Mouse (Mus musculus) liver, embryonic 12.5 days (tissue): ENCODE data around the gene Fank1. TPM values are rescaled to one million over a fixed set of nuclear protein-coding genes. Genes with fewer than 3 reads are reported as not detected.
"Not testable (repeated sequence)": the region's sequence is repeated elsewhere in the genome, so short reads cannot be mapped to it uniquely, and the experiment has no call there.

Experiments
- ATAC-seq: fragments of 200-750 bp; cut with Nextera tagmentation; 2 replicates; pipeline ENCODE4 v1.8.0; 2017; ENCODE audit warnings: moderate number of reproducible peaks, mild to moderate bottlenecking, moderate library complexity
- H3K27ac ChIP-seq: fragments of 300-500 bp; sonication (generic); 2 replicates; pipeline ENCODE4 v1.5.1; 2016; ENCODE audit warnings: mild to moderate bottlenecking
- H3K27me3 ChIP-seq: fragments of 300-500 bp; sonication (generic); replicated peaks from 2 replicates; pipeline ENCODE4 v1.6.1; 2016; ENCODE audit warnings: mild to moderate bottlenecking, moderate library complexity
- H3K36me3 ChIP-seq: fragments of 300-500 bp; sonication (generic); 2 replicates; pipeline ENCODE4 v1.6.1; 2016; ENCODE audit warnings: mild to moderate bottlenecking, moderate library complexity
- H3K4me1 ChIP-seq: fragments of 300-500 bp; sonication (generic); 2 replicates; pipeline ENCODE4 v1.6.1; 2016
- H3K4me2 ChIP-seq: fragments of 300-500 bp; sonication (generic); 2 replicates; pipeline ENCODE4 v1.6.1; 2016; ENCODE audit warnings: mild to moderate bottlenecking, moderate library complexity
- H3K4me3 ChIP-seq: fragments of 300-500 bp; sonication (generic); 2 replicates; pipeline ENCODE4 v1.5.1; 2016; ENCODE audit warnings: mild to moderate bottlenecking, moderate library complexity
- H3K9ac ChIP-seq: fragments of 300-500 bp; sonication (generic); 2 replicates; pipeline ENCODE4 v1.6.1; 2016; ENCODE audit warnings: mild to moderate bottlenecking, moderate library complexity
- H3K9me3 ChIP-seq: fragments of 300-500 bp; sonication (generic); replicated peaks from 2 replicates; pipeline ENCODE4 v1.6.1; 2016; ENCODE audit warnings: mild to moderate bottlenecking, moderate library complexity
- WGBS: fragments of 180-500 bp; shearing (Covaris S2); methylation state at CpG from one replicate; pipeline ENCODE4 v1.1.7; 2016; ENCODE audit not compliant: insufficient replicate concordance; 5-methylcytosine and 5-hydroxymethylcytosine counted together
- polyA plus RNA-seq: library from polyadenylated mRNA; unstranded; fragments of >200 nt; fragmentation: Nextera tagmentation; extraction: Ambion mirVana; gene quantifications from 2 replicates; pipeline ENCODE4 v1.2.1, GENCODE M21; 2016

Gene Fank1
- polyA plus RNA-seq, 1 experiment from 2014 or later: 0.10 TPM

DNA sequence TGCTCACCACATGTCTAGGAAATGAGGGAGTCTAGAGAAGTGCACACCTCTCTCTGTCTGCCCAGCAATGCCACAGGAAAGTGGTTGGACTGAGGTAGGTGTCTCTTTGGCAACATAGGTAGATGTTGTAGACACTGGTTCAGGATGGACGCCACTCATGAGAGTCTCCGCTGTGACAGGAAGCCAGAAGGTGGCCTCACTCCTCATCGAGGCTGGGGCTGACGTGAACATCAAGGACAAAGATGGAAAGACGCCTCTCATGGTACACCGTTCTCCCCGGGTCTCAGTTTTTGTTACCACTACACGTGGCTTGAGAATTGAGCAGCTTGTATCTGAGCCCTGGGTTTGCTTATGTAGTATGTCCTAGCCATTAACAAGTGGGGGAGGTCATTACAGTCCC lies 103.1 kb downstream of the Fank1 start:
- Histone ChIP-seq H3K27ac (no peak overlapping the region), H3K4me1 (no peaks in the 10 kb centered on the region), H3K27me3 (no peaks in the 10 kb centered on the region), H3K36me3 (no peaks in the 10 kb centered on the region), H3K4me2 (no peak overlapping the region), H3K4me3 (no peak overlapping the region), H3K9ac (no peak overlapping the region), H3K9me3 (no peaks in the 10 kb centered on the region)
- no peak for ATAC-seq
- 79% methylated on average over 8 of the region's 8 CpGs for WGBS

DNA sequence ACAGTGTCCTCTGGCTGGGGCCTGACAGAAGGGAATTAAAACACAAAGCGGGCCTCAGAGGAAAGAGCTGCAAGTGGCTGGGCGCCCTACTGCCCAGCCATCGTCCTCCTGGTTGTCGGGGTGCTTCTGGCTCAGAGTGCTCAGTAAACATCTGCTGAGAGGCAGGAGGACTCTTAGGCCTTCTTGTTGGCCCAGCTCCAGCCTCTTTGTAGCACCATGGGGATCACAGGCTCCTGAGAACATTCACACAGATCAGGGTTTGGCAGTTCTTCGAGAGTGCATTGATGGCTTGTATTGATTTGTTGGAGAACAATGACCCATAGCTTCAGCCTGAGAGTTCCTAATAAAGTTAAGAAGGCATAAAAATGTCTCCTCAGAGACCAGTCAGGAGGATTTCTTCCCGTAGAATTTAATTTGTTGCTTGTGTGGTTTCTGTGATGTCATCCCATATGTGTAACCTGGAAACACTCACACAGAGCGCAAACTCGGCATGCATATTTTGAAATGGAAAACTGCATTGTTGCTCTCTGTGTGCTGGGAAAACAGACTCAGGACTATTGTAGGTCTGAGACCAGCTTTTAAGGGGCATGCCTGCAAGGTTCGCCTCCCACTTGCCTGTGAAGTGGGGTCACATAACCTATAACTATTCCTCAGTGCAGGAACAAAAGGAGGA lies 108.2 kb downstream of the Fank1 start:
- not testable (repeated sequence) for H3K4me1 ChIP-seq, ATAC-seq, H3K36me3 ChIP-seq, H3K9me3 ChIP-seq, H3K9ac ChIP-seq, H3K4me3 ChIP-seq, H3K27me3 ChIP-seq, H3K4me2 ChIP-seq, H3K27ac ChIP-seq
- 80% methylated on average over 5 of the region's 9 CpGs for WGBS

DNA sequence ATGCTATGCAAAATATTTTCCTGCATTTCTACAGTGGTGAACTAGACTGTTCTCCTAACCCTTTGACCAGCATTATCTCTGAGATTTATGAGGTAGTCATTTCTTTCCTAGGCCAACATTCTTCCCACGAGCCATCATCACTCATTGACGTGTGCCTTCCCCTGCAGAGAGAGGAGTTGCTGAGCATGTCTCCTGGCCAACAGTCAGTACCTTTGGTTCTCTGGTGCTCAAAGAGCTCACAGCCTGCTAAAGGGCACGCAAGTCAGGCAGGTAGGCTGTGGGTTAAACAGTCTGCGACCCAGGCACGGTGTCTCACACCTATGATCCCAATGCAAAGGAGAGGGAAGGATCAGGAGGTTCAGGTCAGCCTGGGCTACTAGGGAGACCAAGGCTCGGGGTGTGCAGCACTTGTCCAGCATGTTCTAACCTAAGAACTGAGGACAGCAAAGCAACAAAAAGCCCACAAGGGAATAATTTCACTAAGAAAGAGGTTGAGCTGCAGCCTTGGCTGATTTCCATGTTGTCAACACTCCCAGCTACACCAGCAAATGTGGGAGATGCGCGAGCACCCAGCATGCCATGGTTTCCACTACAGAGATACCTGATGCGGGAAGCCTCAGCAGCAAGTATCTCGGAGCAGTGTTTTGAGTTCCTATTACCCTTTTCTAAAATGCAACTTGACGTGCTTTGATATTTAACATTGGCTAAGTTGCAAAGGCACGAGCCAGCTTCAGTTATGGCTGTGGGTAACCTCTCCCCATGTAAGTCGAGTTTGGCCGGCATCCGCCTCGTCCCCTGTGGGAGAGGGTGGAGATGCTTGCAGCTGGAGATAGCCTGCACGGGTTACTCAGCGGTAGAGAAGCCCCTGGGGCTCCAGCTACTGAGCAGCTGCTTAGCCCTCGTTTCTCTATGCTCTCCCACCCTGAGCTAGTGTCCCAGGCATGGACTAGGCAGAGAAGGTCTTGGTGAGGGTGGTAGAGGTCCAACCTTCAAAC lies 112.6 kb downstream of the Fank1 start:
- H3K9me3 ChIP-seq: no peaks in the 10 kb centered on the region
- WGBS: 66% methylated on average over 19 of the region's 19 CpGs

DNA sequence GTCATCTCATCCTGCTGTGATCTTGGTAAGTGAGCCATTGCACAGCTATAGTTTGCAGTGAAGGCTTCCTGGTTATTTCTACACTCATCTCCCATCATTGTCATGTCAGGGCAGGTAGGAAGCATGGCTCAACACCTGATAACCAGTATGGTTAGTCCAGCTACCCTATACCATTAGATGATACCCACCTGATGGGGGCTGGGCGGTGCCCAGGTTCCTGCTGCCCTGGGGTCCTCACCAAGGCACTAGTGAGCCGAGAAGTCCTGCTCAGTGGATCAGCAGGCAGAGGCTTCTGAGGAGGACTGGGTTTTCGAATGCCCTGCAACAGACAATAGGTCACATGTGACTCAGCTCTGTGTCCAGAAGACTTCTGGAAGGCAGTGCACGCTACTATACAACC lies 113.3 kb downstream of the Fank1 start:
- no peaks in the 10 kb centered on the region for H3K4me1 ChIP-seq
- no peaks in the 10 kb centered on the region for H3K36me3 ChIP-seq
- H3K9me3 ChIP-seq: no peaks in the 10 kb centered on the region
- ATAC-seq: no peak
- no peak overlapping the region for H3K4me3 ChIP-seq
- H3K4me2 ChIP-seq: no peak overlapping the region
- no peaks in the 10 kb centered on the region for H3K27me3 ChIP-seq
- no peak overlapping the region for H3K27ac ChIP-seq
- 68% methylated on average over 4 of the region's 4 CpGs for WGBS
- H3K9ac ChIP-seq: no peak overlapping the region

More for the DNA sequence above, 112.6 kb downstream of the Fank1 start:
- no peaks in the 10 kb centered on the region for H3K27me3 ChIP-seq
- H3K27ac ChIP-seq: no peak overlapping the region
- no peaks in the 10 kb centered on the region for H3K4me1 ChIP-seq
- H3K4me2 ChIP-seq: no peak overlapping the region
- H3K9ac ChIP-seq: no peak overlapping the region
- no peak for ATAC-seq
- H3K36me3 ChIP-seq: no peaks in the 10 kb centered on the region
- H3K4me3 ChIP-seq: no peak overlapping the region

DNA sequence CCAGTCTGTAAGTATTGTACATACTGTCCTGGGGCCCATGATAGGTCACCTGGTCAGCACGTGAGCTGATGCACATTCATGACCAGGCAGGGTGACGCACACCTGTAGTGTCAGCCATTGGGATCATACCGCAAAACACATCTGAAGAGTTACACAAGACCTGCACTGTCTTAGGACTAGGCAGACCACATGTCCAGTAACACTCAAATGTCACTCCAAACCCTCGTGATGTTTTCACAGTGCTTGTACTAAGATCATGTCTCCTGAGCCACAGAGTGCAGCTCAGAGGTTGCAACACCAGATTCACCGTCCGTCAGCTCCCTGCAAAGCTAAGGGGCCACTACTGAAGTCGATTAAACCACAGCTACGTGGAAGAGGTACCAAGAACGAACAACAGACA lies 114.6 kb downstream of the Fank1 start:
- Histone ChIP-seq H3K9ac (no peak overlapping the region), H3K4me1 (no peaks in the 10 kb centered on the region), H3K4me3 (no peak overlapping the region), H3K36me3 (no peaks in the 10 kb centered on the region), H3K27me3 (no peaks in the 10 kb centered on the region), H3K9me3 (no peaks in the 10 kb centered on the region), H3K27ac (no peak overlapping the region), H3K4me2 (no peak overlapping the region)
- no peak for ATAC-seq
- WGBS: 65% methylated on average over 9 of the region's 9 CpGs

DNA sequence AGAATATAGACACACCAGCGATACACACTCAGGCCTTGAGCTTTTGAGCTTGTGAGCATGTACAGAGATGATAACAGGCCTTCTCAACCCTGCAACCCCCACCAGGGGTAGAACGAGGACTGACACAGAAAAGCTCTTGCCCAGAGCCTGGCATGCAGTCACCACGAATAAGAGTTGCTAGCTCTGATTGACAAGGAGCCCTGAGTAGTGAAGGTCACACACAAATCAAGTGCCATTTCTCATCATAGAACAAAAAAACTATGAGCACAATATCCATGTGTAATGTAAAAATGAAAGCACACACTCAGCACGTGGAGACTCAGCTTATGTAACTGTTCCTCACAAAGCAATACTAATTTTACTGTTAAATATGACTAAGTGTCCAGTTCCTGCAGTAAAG lies 115.1 kb downstream of the Fank1 start:
- H3K4me3 ChIP-seq: no peak overlapping the region
- no peak overlapping the region for H3K27ac ChIP-seq
- H3K4me1 ChIP-seq: no peaks in the 10 kb centered on the region
- H3K9me3 ChIP-seq: no peaks in the 10 kb centered on the region
- no peak overlapping the region for H3K9ac ChIP-seq
- H3K4me2 ChIP-seq: no peak overlapping the region
- H3K36me3 ChIP-seq: no peaks in the 10 kb centered on the region
- ATAC-seq: no peak
- 48% methylated on average over 4 of the region's 4 CpGs for WGBS
- no peaks in the 10 kb centered on the region for H3K27me3 ChIP-seq

DNA sequence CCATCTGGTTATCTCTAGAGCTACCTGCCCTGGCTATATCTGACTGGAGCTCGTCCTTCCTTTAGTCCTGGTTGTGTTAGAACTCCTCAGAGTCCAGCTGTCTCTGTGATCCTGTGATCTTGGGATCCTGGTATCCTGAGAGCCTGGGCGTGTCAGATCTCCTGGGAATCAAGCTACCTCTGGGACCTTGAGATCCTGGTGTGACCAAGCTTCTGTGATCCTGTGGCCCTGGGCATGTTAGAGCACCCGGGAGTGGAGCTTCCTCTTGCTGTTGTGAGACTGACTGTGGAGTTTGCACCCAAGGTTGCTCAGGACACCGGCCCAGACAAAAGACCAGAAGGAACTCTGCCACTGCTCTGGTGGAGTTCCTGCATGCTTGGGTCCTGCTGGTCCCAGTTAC lies 122.7 kb downstream of the Fank1 start:
- Histone ChIP-seq H3K9me3 (no peaks in the 10 kb centered on the region), H3K36me3 (peaks cover 4% of the 10 kb centered on the region; the same call in 1 of the 2 replicates), H3K9ac (no peak overlapping the region), H3K27me3 (no peaks in the 10 kb centered on the region), H3K4me3 (no peak overlapping the region), H3K4me1 (no peaks in the 10 kb centered on the region), H3K4me2 (no peak overlapping the region), H3K27ac (no peak overlapping the region)
- 54% methylated on average over 4 of the region's 4 CpGs for WGBS
- ATAC-seq: no peak

DNA sequence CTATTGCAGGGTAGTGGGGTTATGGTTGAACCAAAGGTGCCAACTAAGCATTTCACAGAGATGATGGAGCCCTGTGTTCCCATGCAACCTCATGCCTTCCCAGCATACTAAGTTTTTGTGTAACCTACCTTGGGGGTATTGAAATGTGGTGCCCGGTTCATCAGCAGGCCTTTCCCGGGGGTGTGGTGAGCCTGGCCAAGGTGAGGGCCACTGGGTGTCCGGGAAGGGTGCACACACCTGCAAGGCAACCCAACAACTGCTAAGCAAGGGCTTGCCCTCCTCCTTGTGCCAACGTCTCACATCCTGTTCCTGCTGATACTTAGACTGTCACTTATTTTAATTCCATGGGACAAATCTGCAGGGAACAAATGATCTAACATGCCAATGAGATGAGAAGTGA lies 132.3 kb downstream of the Fank1 start:
- Histone ChIP-seq H3K4me1 (no peaks in the 10 kb centered on the region), H3K36me3 (peaks cover 5% of the 10 kb centered on the region; the same call in 1 of the 2 replicates), H3K4me3 (no peak overlapping the region), H3K4me2 (no peak overlapping the region), H3K9ac (no peak overlapping the region), H3K27ac (no peak overlapping the region), H3K9me3 (no peaks in the 10 kb centered on the region), H3K27me3 (no peaks in the 10 kb centered on the region)
- WGBS: 74% methylated on average over 4 of the region's 4 CpGs
- no peak for ATAC-seq

DNA sequence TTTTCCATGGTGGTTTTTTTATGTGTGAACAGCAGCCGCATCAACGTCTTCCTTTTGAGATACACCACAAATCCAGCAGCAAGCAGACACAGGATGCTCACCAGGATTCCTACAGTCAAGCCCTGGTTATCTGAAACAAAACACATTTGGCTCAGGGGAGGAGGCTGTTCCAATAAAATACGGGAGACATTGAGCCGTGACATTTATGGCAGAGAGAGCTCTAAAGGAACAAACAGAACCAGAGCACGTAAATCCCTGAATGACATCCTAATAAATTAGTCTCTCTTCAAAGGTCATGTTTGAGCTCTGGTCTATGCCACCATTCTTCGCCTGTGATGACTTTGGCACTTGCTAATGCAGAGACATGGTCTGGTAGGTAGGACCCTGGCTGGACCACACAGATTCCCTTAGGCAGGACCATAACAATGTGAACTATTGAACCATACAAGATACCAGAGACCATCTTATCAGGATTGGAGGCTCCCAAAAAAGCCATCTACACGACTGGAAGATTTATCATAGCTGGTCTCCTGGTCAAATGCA lies 133.2 kb downstream of the Fank1 start:
- no peak overlapping the region for H3K4me2 ChIP-seq
- WGBS: 64% methylated on average over 7 of the region's 7 CpGs
- H3K27ac ChIP-seq: no peak overlapping the region
- no peaks in the 10 kb centered on the region for H3K9me3 ChIP-seq
- H3K36me3 ChIP-seq: peaks cover 5% of the 10 kb centered on the region; the same call in 1 of the 2 replicates
- H3K4me1 ChIP-seq: no peaks in the 10 kb centered on the region
- no peak for ATAC-seq
- no peak overlapping the region for H3K9ac ChIP-seq
- H3K4me3 ChIP-seq: no peak overlapping the region
- no peaks in the 10 kb centered on the region for H3K27me3 ChIP-seq

DNA sequence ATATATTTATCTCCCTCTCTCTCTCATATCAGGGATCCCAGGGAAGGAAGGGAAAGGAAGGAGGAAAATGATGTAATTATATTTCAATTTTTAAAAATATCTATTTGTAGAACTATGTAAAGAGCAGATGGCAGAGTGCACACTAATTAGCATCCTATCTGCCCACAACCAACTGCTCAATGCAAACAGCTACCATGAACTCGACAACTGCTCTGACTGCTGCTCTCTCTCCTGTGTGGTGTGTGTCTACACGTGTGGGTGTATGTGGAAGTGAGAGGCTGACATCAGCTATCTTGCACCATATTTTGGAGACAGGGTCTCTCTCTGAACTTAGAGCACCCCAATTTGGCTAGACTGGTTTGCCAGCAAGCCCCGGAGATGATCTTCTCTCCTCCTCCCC lies 135.2 kb downstream of the Fank1 start:
- H3K9ac ChIP-seq: no peak overlapping the region
- ATAC-seq: no peak
- no peaks in the 10 kb centered on the region for H3K27me3 ChIP-seq
- H3K9me3 ChIP-seq: no peaks in the 10 kb centered on the region
- H3K36me3 ChIP-seq: peaks cover 3% of the 10 kb centered on the region; the same call in 1 of the 2 replicates
- no peak overlapping the region for H3K4me2 ChIP-seq
- no peak overlapping the region for H3K27ac ChIP-seq
- no peak overlapping the region for H3K4me3 ChIP-seq
- H3K4me1 ChIP-seq: no peaks in the 10 kb centered on the region
- WGBS: 69% methylated on average over 3 of the region's 3 CpGs

DNA sequence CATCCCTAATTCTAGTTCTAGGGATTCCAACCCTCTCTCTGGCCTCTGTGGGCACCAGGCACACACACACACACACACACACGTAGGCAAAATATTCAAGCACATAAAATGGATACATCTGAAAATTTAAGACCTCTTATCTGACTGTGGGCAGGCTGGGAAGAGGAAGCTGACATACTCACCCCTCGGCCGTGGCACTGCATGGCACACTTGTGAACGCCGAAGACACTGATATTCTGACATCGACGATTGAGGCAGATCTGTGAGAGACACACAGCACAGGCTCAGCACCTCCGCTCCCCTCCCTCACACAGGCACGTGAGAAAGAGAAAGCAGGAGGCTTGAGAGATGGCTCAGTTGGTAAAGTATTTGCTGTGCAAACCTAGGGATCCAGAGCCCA lies 139.6 kb downstream of the Fank1 start:
- Histone ChIP-seq H3K27me3 (no peaks in the 10 kb centered on the region), H3K4me2 (no peak overlapping the region), H3K36me3 (no peaks in the 10 kb centered on the region), H3K9ac (no peak overlapping the region), H3K4me3 (no peak overlapping the region), H3K4me1 (no peaks in the 10 kb centered on the region), H3K27ac (no peak overlapping the region), H3K9me3 (no peaks in the 10 kb centered on the region)
- WGBS: 54% methylated on average over 9 of the region's 9 CpGs
- ATAC-seq: no peak

DNA sequence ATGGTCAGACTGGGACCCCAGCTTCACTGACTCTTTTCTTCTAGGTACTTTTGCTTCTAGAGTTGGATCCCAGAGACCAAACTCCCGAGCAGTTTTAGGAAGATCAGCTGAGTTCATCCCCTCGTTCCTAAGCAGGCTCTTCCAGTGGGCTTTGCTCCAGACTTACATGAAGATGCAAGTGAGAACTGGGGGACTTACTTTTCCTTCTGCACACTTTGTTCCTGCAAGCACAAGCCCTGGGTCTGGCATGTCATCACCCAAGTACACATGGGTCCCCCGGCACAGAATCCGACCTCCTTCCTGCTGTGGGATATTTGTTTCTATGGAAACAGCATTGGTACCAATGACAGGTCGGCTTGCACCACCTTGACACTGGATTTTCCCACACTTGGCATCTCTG lies 142.6 kb downstream of the Fank1 start:
- no peak overlapping the region for H3K4me2 ChIP-seq
- ATAC-seq: no peak
- H3K27me3 ChIP-seq: no peaks in the 10 kb centered on the region
- H3K4me1 ChIP-seq: peaks cover 7% of the 10 kb centered on the region; the same call in 1 of the 2 replicates
- 69% methylated on average over 5 of the region's 5 CpGs for WGBS
- no peak overlapping the region for H3K27ac ChIP-seq
- H3K4me3 ChIP-seq: no peak overlapping the region
- H3K9me3 ChIP-seq: no peaks in the 10 kb centered on the region
- H3K9ac ChIP-seq: no peak overlapping the region
- no peaks in the 10 kb centered on the region for H3K36me3 ChIP-seq
